Mouse (Mus musculus) heart, postnatal 0 days (tissue): ENCODE measurements at regions not wholly inside any gene's neighbourhood (a gene's known extent, or its start where the extent isn't known, plus 50 kb on each side); places are given as distances from the start of the nearest gene placed in this dataset.

Source experiments
- CTCF ChIP-seq: IDR thresholded peaks from 2 replicates; pipeline ENCODE4 v1.5.1; 2016; ENCODE audit warnings: antibody characterized with exemption, control low read depth, low read depth
- EP300 ChIP-seq: IDR thresholded peaks from 2 replicates; pipeline ENCODE4 v1.6.1; 2016; ENCODE audit warnings: antibody characterized with exemption, low read depth

GRCm38 (mm10) chr3:149163591-149163990 lies 173.2 kb upstream of the Adgrl2 start:
- no peak for TF ChIP-seq CTCF
- TF ChIP-seq EP300, result no peak
